Comparison of ENCODE assay signal across 10 mouse cellular contexts in genomic region chr5:73114878-73115277, GRCm38 (mm10).
DNase-seq lines count a peak whose midpoint lies in the region; ATAC-seq and TF ChIP-seq lines count a peak whose summit lies in the region.
"Had no signal": no experiment of that assay in that cellular context is flagged by ENCODE, and none has a peak within 500 bp of the region (broad histone marks: within the 10 kb centered on the region; RNA-seq: fewer than 3 reads in every experiment).

No protein-coding gene starts in this region.

- no peaks in the 10 kb centered on the region for H3K27me3 ChIP-seq in forebrain, postnatal 0 days (ENCODE audit: insufficient read depth, low read length)
- H3K27me3 ChIP-seq in forebrain, embryonic 12.5 days: no peaks in the 10 kb centered on the region
- no peaks in the 10 kb centered on the region for H3K27me3 ChIP-seq in testis, adult 2 months (ENCODE audit: control insufficient read depth, insufficient read depth, low read length)
- no peaks in the 10 kb centered on the region for H3K27me3 ChIP-seq in forebrain, embryonic 16.5 days (replicated peaks; ENCODE audit: control insufficient read depth, insufficient read depth, low read length)

- no peak for DNase-seq in forebrain, postnatal 0 days
- DNase-seq in testis, postnatal 10 days (ENCODE audit: low spot score): no peak
- peak; percentile 56 for DNase-seq in thymus, postnatal 4 days
- no peak for DNase-seq in frontal cortex, adult 2 months (ENCODE audit: extremely low spot score in 1 of 2, low spot score in 1 of 2)
- DNase-seq: kidney, postnatal 25 days had no signal

- TF ChIP-seq POLR2A in testis, adult 2 months (IDR thresholded peaks at IDR 0.05; ENCODE audit: control insufficient read depth, low read depth, low read length): no peak

- no peak overlapping the region for H3K27ac ChIP-seq in forebrain, postnatal 0 days (ENCODE audit: low read depth, low read length)
- no peak overlapping the region for H3K27ac ChIP-seq in forebrain, embryonic 12.5 days
- no peak overlapping the region for H3K27ac ChIP-seq in testis, adult 2 months (ENCODE audit: control insufficient read depth, insufficient read depth, low read depth, low read length)
- no peak overlapping the region for H3K27ac ChIP-seq in forebrain, embryonic 16.5 days (ENCODE audit: low read length)
- H3K27ac ChIP-seq: midbrain, embryonic 10.5 days had no signal

- TF ChIP-seq CTCF in forebrain, postnatal 0 days (IDR thresholded peaks at IDR 0.05; ENCODE audit: low read depth): peak; percentile 65
- peak; percentile 66; the same call in 1 of the 2 replicates for TF ChIP-seq CTCF in testis, adult 2 months (IDR thresholded peaks at IDR 0.05; ENCODE audit: control insufficient read depth, insufficient read depth, insufficient replicate concordance, low read depth, low read length)

- H3K4me3 ChIP-seq in forebrain, postnatal 0 days (ENCODE audit: low read depth, low read length): no peak overlapping the region
- H3K4me3 ChIP-seq in forebrain, embryonic 12.5 days (replicated peaks): no peak overlapping the region
- no peak overlapping the region for H3K4me3 ChIP-seq in testis, adult 2 months (ENCODE audit: control insufficient read depth, low read depth, low read length)
- no peak overlapping the region for H3K4me3 ChIP-seq in forebrain, embryonic 16.5 days (replicated peaks; ENCODE audit: low read length)
- H3K4me3 ChIP-seq: midbrain, embryonic 10.5 days had no signal

- WGBS in forebrain, postnatal 0 days: 89% methylated on average over 4 of the region's 4 CpGs
- 96% methylated on average over 4 of the region's 4 CpGs for WGBS in forebrain, embryonic 12.5 days
- WGBS in forebrain, embryonic 16.5 days: 92% methylated on average over 4 of the region's 4 CpGs

- ATAC-seq in forebrain, postnatal 0 days: no peak
- no peak for ATAC-seq in forebrain, embryonic 12.5 days (ENCODE audit: low FRiP score)
- ATAC-seq in inflammation-experienced regulatory T-cells, adult 6 months: peak; percentile 41
- ATAC-seq in forebrain, embryonic 16.5 days: no peak

- H3K9me3 ChIP-seq in forebrain, postnatal 0 days (ENCODE audit: low read length): no peaks in the 10 kb centered on the region
- H3K9me3 ChIP-seq in forebrain, embryonic 12.5 days: no peaks in the 10 kb centered on the region
- no peaks in the 10 kb centered on the region for H3K9me3 ChIP-seq in forebrain, embryonic 16.5 days (ENCODE audit: control insufficient read depth, low read length)
- H3K9me3 ChIP-seq: midbrain, embryonic 10.5 days had no signal

- no peak overlapping the region for H3K9ac ChIP-seq in forebrain, postnatal 0 days
- H3K9ac ChIP-seq in forebrain, embryonic 12.5 days: no peak overlapping the region
- H3K9ac ChIP-seq in forebrain, embryonic 16.5 days (replicated peaks; ENCODE audit: low read depth, low read length): no peak overlapping the region

- peaks cover 17% of the 10 kb centered on the region for H3K36me3 ChIP-seq in forebrain, postnatal 0 days (ENCODE audit: insufficient read depth)
- peaks cover 44% of the 10 kb centered on the region for H3K36me3 ChIP-seq in forebrain, embryonic 12.5 days (replicated peaks)
- H3K36me3 ChIP-seq in testis, adult 2 months (ENCODE audit: control insufficient read depth, insufficient read depth, low read length): no peaks in the 10 kb centered on the region
- no peaks in the 10 kb centered on the region; the same call in 1 of the 2 replicates for H3K36me3 ChIP-seq in forebrain, embryonic 16.5 days (ENCODE audit: control insufficient read depth, insufficient read depth)

- no peak overlapping the region for H3K4me2 ChIP-seq in forebrain, postnatal 0 days (ENCODE audit: low read depth)
- H3K4me2 ChIP-seq in forebrain, embryonic 12.5 days: no peak overlapping the region
- no peak overlapping the region for H3K4me2 ChIP-seq in forebrain, embryonic 16.5 days (ENCODE audit: low read length)

- no peaks in the 10 kb centered on the region for H3K4me1 ChIP-seq in forebrain, postnatal 0 days (ENCODE audit: insufficient read depth)
- no peaks in the 10 kb centered on the region for H3K4me1 ChIP-seq in forebrain, embryonic 12.5 days
- H3K4me1 ChIP-seq in testis, adult 2 months (ENCODE audit: control insufficient read depth, insufficient read depth, low read length): no peaks in the 10 kb centered on the region
- H3K4me1 ChIP-seq in forebrain, embryonic 16.5 days (replicated peaks; ENCODE audit: control insufficient read depth, insufficient read depth, low read length): no peaks in the 10 kb centered on the region
